Mouse (Mus musculus): ENCODE measurements around the gene Cyp4f16. TPM values are rescaled to one million over a fixed set of nuclear protein-coding genes. Genes with fewer than 3 reads are reported as not detected.

Cyp4f16 gene
- polyA plus RNA-seq, 1 experiment from 2014 or later, result 15.3 TPM

DNA sequence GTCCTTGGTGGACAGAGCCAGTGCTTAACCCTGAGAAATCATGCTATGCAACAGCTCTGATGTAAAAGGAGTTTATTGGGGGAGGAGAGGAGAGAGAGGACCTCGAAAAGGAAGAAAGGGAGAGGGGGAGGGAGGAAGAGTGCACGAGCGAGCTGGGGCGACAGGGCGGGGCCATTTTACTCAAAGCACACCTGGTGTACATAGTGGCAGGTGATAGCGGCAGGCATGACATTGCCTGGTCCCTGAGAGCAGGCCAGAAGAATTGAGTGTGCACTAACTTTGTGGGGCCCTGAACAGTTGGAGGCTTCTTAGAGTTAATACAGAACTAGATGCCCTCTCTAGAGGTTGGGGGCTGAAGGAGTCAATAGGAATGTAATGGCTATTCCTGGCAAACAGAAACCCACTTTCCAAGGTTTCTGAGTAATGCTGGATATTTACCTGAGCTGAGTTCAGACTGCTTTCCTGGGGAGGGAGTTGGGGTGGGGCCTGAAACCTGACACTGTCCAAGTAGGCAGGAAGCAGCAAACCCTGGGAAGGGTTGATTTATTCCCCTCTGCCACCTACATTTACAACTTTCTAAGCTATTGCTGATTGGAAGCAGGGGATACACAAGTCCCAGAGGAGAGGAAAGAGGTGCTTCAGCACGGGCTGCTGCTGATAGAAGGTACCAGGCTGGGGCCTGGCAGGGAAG lies 41.3 kb downstream of the Cyp4f16 start:
- Histone ChIP-seq H3K36me3 (ENCODE audit: control insufficient read depth, insufficient read depth, low read length) (no peaks in the 10 kb centered on the region), H3K27me3 (ENCODE audit: control insufficient read depth, insufficient read depth, low read length) (no peaks in the 10 kb centered on the region), H3K9me3 (ENCODE audit: control insufficient read depth, low read length) (no peaks in the 10 kb centered on the region), H3K4me1 (ENCODE audit: control insufficient read depth, insufficient read depth, low read length) (0 out of 2 replicates have a peak, but pooled peaks cover 4% of the 10 kb centered on the region), H3K9ac (ENCODE audit: low read depth, low read length) (no peak overlapping the region), H3K4me2 (replicated peaks; ENCODE audit: low read depth, low read length) (no peak overlapping the region), H3K27ac (ENCODE audit: low read depth, low read length) (no peak overlapping the region), H3K4me3 (ENCODE audit: low read length) (no peak overlapping the region)
- 43% methylated on average over 7 of the region's 7 CpGs for WGBS
- no peak for ATAC-seq (ENCODE audit: low FRiP score, low TSS enrichment)

DNA sequence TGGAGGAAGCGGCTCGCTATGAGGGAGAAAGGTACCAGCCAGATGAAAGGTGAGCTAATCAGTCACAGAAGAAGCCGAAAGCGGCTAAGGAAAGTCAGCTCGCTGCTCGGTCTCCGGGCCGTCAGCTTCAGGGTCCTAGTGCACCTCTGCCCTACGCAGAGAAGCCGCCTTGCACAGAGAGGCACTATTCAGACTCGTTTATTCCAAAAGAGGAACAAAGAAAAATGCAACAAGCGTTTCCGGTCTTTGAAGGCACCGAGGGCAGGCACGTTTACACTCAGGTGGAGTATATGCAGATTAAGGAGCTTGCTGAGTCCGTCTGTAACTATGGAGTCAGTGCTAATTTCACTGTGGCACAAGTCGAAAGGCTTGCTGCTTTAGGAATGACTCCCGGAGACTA lies 60.1 kb downstream of the Cyp4f16 start:
- Histone ChIP-seq H3K4me3 (ENCODE audit: low read length) (no peak overlapping the region), H3K9ac (ENCODE audit: low read depth, low read length) (no peak overlapping the region), H3K9me3 (ENCODE audit: control insufficient read depth, low read length) (0 out of 2 replicates have a peak, but pooled peaks cover 2% of the 10 kb centered on the region), H3K27ac (ENCODE audit: low read depth, low read length) (no peak overlapping the region), H3K4me2 (replicated peaks; ENCODE audit: low read depth, low read length) (no peak overlapping the region), H3K27me3 (ENCODE audit: control insufficient read depth, insufficient read depth, low read length) (no peaks in the 10 kb centered on the region), H3K4me1 (ENCODE audit: control insufficient read depth, insufficient read depth, low read length) (no peaks in the 10 kb centered on the region), H3K36me3 (ENCODE audit: control insufficient read depth, insufficient read depth, low read length) (no peaks in the 10 kb centered on the region)
- no peak for ATAC-seq (ENCODE audit: low FRiP score, low TSS enrichment)
- 92% methylated on average over 18 of the region's 18 CpGs for WGBS

Other genes with a start within 250 kb of the Cyp4f16 start
- gene Akap8, start 215.3 kb upstream of the Cyp4f16 start, polyA plus RNA-seq (2014; fragmentation: Nextera tagmentation; extraction: Ambion mirVana), result 60.6 and 62.7 TPM in 2 replicates
- gene Akap8l, start 186.0 kb upstream of the Cyp4f16 start, polyA plus RNA-seq (2014; fragmentation: Nextera tagmentation; extraction: Ambion mirVana), result 81.7 and 93.7 TPM in 2 replicates
- 26.6 and 37.2 TPM in 2 replicates for gene Wiz, start 147.1 kb upstream of the Cyp4f16 start, polyA plus RNA-seq (2014; fragmentation: Nextera tagmentation; extraction: Ambion mirVana)
- gene Rasal3, start 133.0 kb upstream of the Cyp4f16 start, polyA plus RNA-seq (2014; fragmentation: Nextera tagmentation; extraction: Ambion mirVana), result 0.20 and 0.26 TPM in 2 replicates
- not detected in 2 replicates for gene Pglyrp2, start 112.4 kb upstream of the Cyp4f16 start, polyA plus RNA-seq (2014; fragmentation: Nextera tagmentation; extraction: Ambion mirVana)
- gene Cyp4f39, start 83.8 kb upstream of the Cyp4f16 start, polyA plus RNA-seq (2014; fragmentation: Nextera tagmentation; extraction: Ambion mirVana), result 0.63 and 0.72 TPM in 2 replicates
- 6.9 and 7.3 TPM in 2 replicates for gene Cyp4f17, start 30.5 kb upstream of the Cyp4f16 start, polyA plus RNA-seq (2014; fragmentation: Nextera tagmentation; extraction: Ambion mirVana)
- not detected in 2 replicates for gene Cyp4f37, start 84.8 kb downstream of the Cyp4f16 start, polyA plus RNA-seq (2014; fragmentation: Nextera tagmentation; extraction: Ambion mirVana)
- not detected in 2 replicates for gene Cyp4f40, start 122.3 kb downstream of the Cyp4f16 start, polyA plus RNA-seq (2014; fragmentation: Nextera tagmentation; extraction: Ambion mirVana)
- not detected in 2 replicates for gene Cyp4f15, start 149.1 kb downstream of the Cyp4f16 start, polyA plus RNA-seq (2014; fragmentation: Nextera tagmentation; extraction: Ambion mirVana)